Mouse (Mus musculus) midbrain, embryonic 11.5 days (tissue): ENCODE results near the gene Eef2. TPM values are rescaled to one million over a fixed set of nuclear protein-coding genes. Genes with fewer than 3 reads are reported as not detected.
A peak's percentile ranks its signal among the peaks of the same experiment; 100 is the strongest.

Experiments
- ATAC-seq: fragments of 200-750 bp; cut with Nextera tagmentation; 2 replicates; pipeline ENCODE4 v1.8.0; 2017; ENCODE audit warnings: moderate TSS enrichment, moderate library complexity; ENCODE audit not compliant: low FRiP score
- DNase-seq: peaks from one replicate; pipeline ENCODE4 v3.0.0; 2015; ENCODE audit warnings: low spot score; ENCODE audit errors: missing footprints
- H3K27ac ChIP-seq: fragments of 300-500 bp; sonication (generic); 2 replicates; pipeline ENCODE4 v1.5.1; 2014; ENCODE audit warnings: low read depth, low read length
- H3K27me3 ChIP-seq: fragments of 300-500 bp; sonication (generic); 2 replicates; pipeline ENCODE4 v1.6.1; 2014; ENCODE audit warnings: mild to moderate bottlenecking, low read length, moderate library complexity, mixed read lengths; ENCODE audit not compliant: control insufficient read depth, insufficient read depth
- H3K36me3 ChIP-seq: fragments of 300-500 bp; sonication (generic); 2 replicates; pipeline ENCODE4 v1.6.1; 2014; ENCODE audit warnings: mild to moderate bottlenecking, low read length, moderate library complexity, mixed read lengths; ENCODE audit not compliant: control insufficient read depth, insufficient read depth
- H3K4me1 ChIP-seq: fragments of 300-500 bp; sonication (generic); 2 replicates; pipeline ENCODE4 v1.6.1; 2014; ENCODE audit warnings: low read length; ENCODE audit not compliant: control insufficient read depth, insufficient read depth
- H3K4me2 ChIP-seq: fragments of 300-500 bp; sonication (generic); 2 replicates; pipeline ENCODE4 v1.6.1; 2014; ENCODE audit warnings: mild to moderate bottlenecking, moderate library complexity
- H3K4me3 ChIP-seq: fragments of 300-500 bp; sonication (generic); 2 replicates; pipeline ENCODE4 v1.5.1; 2014; ENCODE audit warnings: low read depth, low read length
- H3K9ac ChIP-seq: fragments of 300-500 bp; sonication (generic); 2 replicates; pipeline ENCODE4 v1.6.1; 2014; ENCODE audit warnings: low read length
- H3K9me3 ChIP-seq: fragments of 300-500 bp; sonication (generic); 2 replicates; pipeline ENCODE4 v1.6.1; 2016; ENCODE audit warnings: low read length; ENCODE audit not compliant: control insufficient read depth
- WGBS: fragments of 180-500 bp; shearing (Covaris S2); extraction: QIAGEN DNeasy Blood & Tissue Kit; methylation state at CpG from one replicate; pipeline ENCODE4 v1.1.7; 2014; 5-methylcytosine and 5-hydroxymethylcytosine counted together
- polyA plus RNA-seq: library from polyadenylated mRNA; unstranded; fragments of >200 nt; fragmentation: Nextera tagmentation; extraction: Ambion mirVana; gene quantifications from 2 replicates; pipeline ENCODE4 v1.2.1, GENCODE M21; 2014

Eef2 gene
- polyA plus RNA-seq, 1 experiment from 2014 or later = 422 TPM

DNA sequence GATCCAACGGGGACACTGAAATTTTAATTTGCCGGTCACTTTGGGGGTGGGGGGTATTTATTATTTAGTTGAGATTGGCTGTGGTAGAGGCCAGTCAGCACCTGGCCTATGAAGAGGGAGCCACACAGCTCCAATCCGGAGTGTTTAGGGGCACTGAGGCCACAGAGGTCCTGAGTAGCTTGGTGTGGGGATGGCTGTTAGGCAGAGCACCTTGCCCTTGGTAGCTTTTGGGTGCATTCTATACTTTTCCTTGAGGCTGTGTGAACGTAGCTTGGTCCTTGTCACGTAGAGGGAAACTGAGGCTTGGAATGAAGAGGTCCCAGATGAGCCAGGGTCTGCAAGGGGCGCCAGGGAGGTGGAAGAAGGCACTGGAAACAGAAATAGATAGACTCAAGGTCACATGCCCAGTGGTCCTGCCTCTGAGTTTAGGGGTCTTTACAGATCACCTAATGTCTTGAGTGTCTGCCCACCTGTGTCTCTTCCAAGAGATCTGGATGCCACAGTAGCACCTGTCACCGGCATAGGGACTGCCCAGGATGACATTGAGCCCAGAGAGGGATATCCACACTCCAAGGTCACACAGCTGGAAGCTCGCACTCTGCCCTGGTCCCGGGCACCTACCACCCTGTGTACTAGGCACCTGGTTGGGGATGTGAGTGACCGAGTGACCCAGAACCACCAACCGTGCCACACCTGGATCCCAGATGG is 37.5 kb upstream of the Eef2 start:
- peaks cover 21% of the 10 kb centered on the region for H3K27me3 ChIP-seq
- H3K4me1 ChIP-seq = peaks cover 42% of the 10 kb centered on the region
- ATAC-seq (no peak), DNase-seq (no peak)
- no peaks in the 10 kb centered on the region for H3K9me3 ChIP-seq
- peak overlapping the region; percentile 79 for H3K4me2 ChIP-seq
- WGBS = 59% methylated on average over 11 of the region's 11 CpGs
- H3K27ac ChIP-seq = 0 out of 2 replicates have a peak overlapping the region, but pooled peaks have one; percentile 3
- H3K4me3 ChIP-seq = peak overlapping the region; percentile 78
- peaks cover 6% of the 10 kb centered on the region for H3K36me3 ChIP-seq
- peak overlapping the region; percentile 89 for H3K9ac ChIP-seq

DNA sequence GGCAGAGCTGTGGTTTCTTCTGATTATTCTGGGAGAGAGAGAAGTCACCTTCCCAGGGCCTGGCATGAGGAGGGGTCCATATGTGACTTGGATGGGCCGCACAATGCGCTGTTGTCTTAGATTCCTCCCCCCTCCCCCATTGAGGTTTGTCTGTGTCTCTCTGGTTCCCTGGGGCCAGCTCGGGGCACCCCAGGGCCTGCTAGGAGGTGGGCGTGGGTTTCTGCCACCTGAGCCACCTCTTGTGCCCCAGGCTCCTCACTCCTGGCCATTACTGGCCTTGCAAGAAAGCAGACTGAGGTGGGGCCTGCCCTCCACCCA is 36.9 kb upstream of the Eef2 start:
- H3K9ac ChIP-seq = peak overlapping the region; percentile 25; the same call in 1 of the 2 replicates
- peaks cover 11% of the 10 kb centered on the region for H3K36me3 ChIP-seq
- peak overlapping the region; percentile 79 for H3K4me2 ChIP-seq
- H3K27me3 ChIP-seq = peaks cover 16% of the 10 kb centered on the region
- peak overlapping the region; percentile 78; the same call in 1 of the 2 replicates for H3K4me3 ChIP-seq
- WGBS = 69% methylated on average over 4 of the region's 4 CpGs
- ATAC-seq (no peak), DNase-seq (no peak)
- H3K27ac ChIP-seq = no peak overlapping the region
- H3K9me3 ChIP-seq = no peaks in the 10 kb centered on the region
- H3K4me1 ChIP-seq = peaks cover 42% of the 10 kb centered on the region

DNA sequence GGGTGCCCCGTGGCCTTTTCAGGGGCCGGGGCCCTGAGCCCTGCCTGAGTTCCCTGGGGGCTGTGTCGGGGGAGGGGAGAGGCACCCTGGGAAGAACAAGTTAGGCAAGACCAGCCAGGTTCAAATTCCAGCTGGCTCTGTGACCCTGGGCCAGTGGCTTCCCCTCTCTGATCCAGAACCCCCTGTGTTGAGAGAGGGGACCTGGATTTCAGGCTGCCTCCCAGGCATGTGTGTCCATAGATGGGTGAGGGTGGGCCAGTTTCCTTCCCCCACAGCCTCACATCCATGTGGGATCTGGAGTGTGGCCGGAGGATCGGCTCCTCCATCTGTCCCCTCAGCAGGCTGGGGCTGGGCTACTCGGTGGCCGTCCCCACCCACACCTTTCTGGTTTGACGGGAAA is 36.4 kb upstream of the Eef2 start:
- 61% methylated on average over 8 of the region's 8 CpGs for WGBS
- peaks cover 42% of the 10 kb centered on the region for H3K4me1 ChIP-seq
- peaks cover 11% of the 10 kb centered on the region for H3K27me3 ChIP-seq
- H3K9ac ChIP-seq = peak overlapping the region; percentile 25; the same call in 1 of the 2 replicates
- H3K4me2 ChIP-seq = no peak overlapping the region; the same call in 1 of the 2 replicates
- DNase-seq (no peak), ATAC-seq (no peak)
- no peaks in the 10 kb centered on the region for H3K9me3 ChIP-seq
- H3K4me3 ChIP-seq = no peak overlapping the region
- no peak overlapping the region for H3K27ac ChIP-seq
- H3K36me3 ChIP-seq = peaks cover 16% of the 10 kb centered on the region

DNA sequence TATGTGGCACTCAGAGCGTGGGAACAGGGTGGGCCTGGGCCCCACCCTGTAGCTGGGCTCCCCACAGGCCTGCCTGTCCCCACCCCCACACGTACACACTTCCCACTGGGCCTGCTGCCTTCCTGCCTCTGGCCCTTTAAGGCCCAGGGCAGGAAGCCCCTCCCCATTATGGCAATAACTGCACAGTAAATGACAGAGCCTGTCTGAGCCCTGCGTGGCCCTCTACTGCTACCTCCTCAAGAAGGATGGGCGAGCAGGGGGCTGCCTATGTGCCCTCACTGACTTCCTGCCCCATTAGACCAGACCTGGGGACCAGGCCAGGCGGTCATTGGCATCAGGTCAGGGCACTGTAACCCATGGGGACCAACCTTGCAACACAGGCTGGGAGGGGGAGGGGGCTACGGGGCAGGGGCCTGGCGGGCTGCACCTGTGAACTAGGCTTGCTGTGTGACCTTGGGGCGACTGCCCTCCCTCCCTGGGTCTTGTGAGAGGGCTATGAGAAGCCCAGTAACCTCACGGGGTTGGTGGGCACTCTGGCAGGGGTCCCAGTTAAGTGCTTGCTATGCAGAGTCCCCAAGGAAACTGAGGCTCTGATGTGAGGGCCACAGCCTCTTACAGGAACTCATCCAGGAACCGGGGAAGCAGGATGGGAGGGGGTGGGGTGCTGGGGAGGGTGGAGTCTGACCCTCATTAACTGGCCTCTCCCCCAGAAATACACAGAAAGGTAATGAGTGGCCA is 35.5 kb upstream of the Eef2 start:
- Histone ChIP-seq H3K4me2 (no peak overlapping the region), H3K4me3 (no peak overlapping the region), H3K9me3 (no peaks in the 10 kb centered on the region), H3K9ac (peak overlapping the region; percentile 24), H3K27me3 (peaks cover 2% of the 10 kb centered on the region), H3K27ac (no peak overlapping the region), H3K36me3 (peaks cover 21% of the 10 kb centered on the region), H3K4me1 (peaks cover 34% of the 10 kb centered on the region)
- DNase-seq (no peak), ATAC-seq (no peak)
- WGBS = 73% methylated on average over 10 of the region's 10 CpGs

GRCm38 (mm10) chr10:81141455-81142210 is 34.8 kb upstream of the Eef2 start:
- no peaks in the 10 kb centered on the region for H3K27me3 ChIP-seq
- peaks cover 24% of the 10 kb centered on the region for H3K36me3 ChIP-seq
- no peaks in the 10 kb centered on the region for H3K9me3 ChIP-seq
- ATAC-seq (no peak), DNase-seq (no peak)
- no peak overlapping the region for H3K9ac ChIP-seq
- H3K27ac ChIP-seq = no peak overlapping the region
- 87% methylated on average over 7 of the region's 7 CpGs for WGBS
- no peak overlapping the region for H3K4me2 ChIP-seq
- H3K4me3 ChIP-seq = no peak overlapping the region
- H3K4me1 ChIP-seq = peaks cover 32% of the 10 kb centered on the region

GRCm38 (mm10) chr10:81142551-81142981 is 33.9 kb upstream of the Eef2 start:
- no peak overlapping the region; the same call in 1 of the 2 replicates for H3K9ac ChIP-seq
- no peaks in the 10 kb centered on the region for H3K27me3 ChIP-seq
- WGBS = 82% methylated on average over 5 of the region's 5 CpGs
- DNase-seq = no peak
- H3K4me1 ChIP-seq = peaks cover 32% of the 10 kb centered on the region
- no peak overlapping the region for H3K4me3 ChIP-seq
- no peaks in the 10 kb centered on the region for H3K9me3 ChIP-seq
- H3K4me2 ChIP-seq = no peak overlapping the region
- no peak for ATAC-seq
- H3K36me3 ChIP-seq = peaks cover 26% of the 10 kb centered on the region
- H3K27ac ChIP-seq = no peak overlapping the region

GRCm38 (mm10) chr10:81143157-81143633 is 33.2 kb upstream of the Eef2 start:
- WGBS = 94% methylated on average over 7 of the region's 7 CpGs
- ATAC-seq = no peak
- Histone ChIP-seq H3K27ac (no peak overlapping the region), H3K4me3 (no peak overlapping the region), H3K36me3 (peaks cover 32% of the 10 kb centered on the region), H3K4me1 (peaks cover 31% of the 10 kb centered on the region), H3K27me3 (no peaks in the 10 kb centered on the region), H3K9ac (no peak overlapping the region), H3K4me2 (no peak overlapping the region), H3K9me3 (no peaks in the 10 kb centered on the region)
- DNase-seq = no peak

- H3K4me2 ChIP-seq = no peak overlapping the region
- H3K36me3 ChIP-seq = peaks cover 38% of the 10 kb centered on the region
- H3K4me3 ChIP-seq = no peak overlapping the region
- 96% methylated on average over 52 of the region's 52 CpGs for WGBS
- no peak overlapping the region for H3K9ac ChIP-seq
- H3K9me3 ChIP-seq = no peaks in the 10 kb centered on the region
- ATAC-seq (no peak), DNase-seq (no peak)
- no peak overlapping the region for H3K27ac ChIP-seq
- H3K27me3 ChIP-seq = no peaks in the 10 kb centered on the region
- peaks cover 24% of the 10 kb centered on the region for H3K4me1 ChIP-seq
Measured at GRCm38 (mm10) chr10:81143845-81144437, 32.5 kb upstream of the Eef2 start.
